In the genomic region with DNA sequence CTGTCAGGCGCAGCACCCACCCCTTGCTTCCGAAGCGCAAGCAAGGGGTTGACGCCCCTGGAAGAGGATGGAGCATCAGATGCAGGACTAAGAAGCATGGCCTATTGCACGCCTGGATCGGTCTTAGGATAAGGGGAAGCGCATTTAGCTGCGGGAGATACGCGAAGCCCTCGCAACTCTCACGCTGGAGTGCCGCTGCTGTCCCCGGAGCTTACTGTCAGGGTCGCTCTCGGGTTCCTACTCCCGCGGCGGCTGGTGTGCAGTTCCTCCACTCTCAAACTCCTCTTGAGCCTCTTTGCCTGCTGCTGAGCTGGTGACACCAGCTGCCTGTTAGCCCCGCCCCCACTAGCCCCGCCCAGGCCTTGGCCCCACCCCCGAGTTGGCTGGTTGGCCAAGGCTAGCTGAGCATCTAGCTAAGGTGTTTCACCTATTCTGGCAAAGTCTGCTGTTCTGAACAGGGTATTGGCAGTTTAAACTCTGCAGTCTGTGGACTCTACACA, we compare ENCODE assay signal across 8 mouse cellular contexts. TPM values are rescaled to one million over a fixed set of nuclear protein-coding genes. Genes with fewer than 3 reads are reported as not detected.
A peak's percentile ranks its signal among the peaks of the same experiment; 100 is the strongest.
DNase-seq lines count a peak whose midpoint lies in the region; ATAC-seq and TF ChIP-seq lines count a peak whose summit lies in the region.

No protein-coding gene starts in this region.

- peak; percentile 80 for DNase-seq in MEL (ENCODE audit: low read depth, low spot score)
- peak; percentile 85 to 86 for DNase-seq in cerebellum, adult 2 months
- peak; percentile 82 to 83 for DNase-seq in heart, postnatal 36 days
- DNase-seq in layer of hippocampus, adult 2 months (ENCODE audit: low spot score in 2 of 2) = peak; percentile 59 to 62
- peak; percentile 84 for DNase-seq in lung, adult 2 months
- peak; percentile 72 for DNase-seq in testis, postnatal 14 days (ENCODE audit: low spot score)

- TF ChIP-seq RAD21 in MEL (IDR thresholded peaks at IDR 0.05; ENCODE audit: low read depth, low read length) = no peak

- H3K4me2 ChIP-seq in forebrain, embryonic 16.5 days (ENCODE audit: low read length) = peak overlapping the region; percentile 86

- peak overlapping the region; percentile 11; the same call in 1 of the 2 replicates for H3K9ac ChIP-seq in MEL (ENCODE audit: control insufficient read depth, low read depth, low read length, poor library complexity, severe bottlenecking)
- peak overlapping the region; percentile 52 for H3K9ac ChIP-seq in forebrain, embryonic 16.5 days (replicated peaks; ENCODE audit: low read depth, low read length)

- peak overlapping the region; percentile 46 to 66 for H3K4me3 ChIP-seq in MEL (ENCODE audit: control insufficient read depth in 1 of 2, insufficient read depth in 1 of 2, low read depth in 2 of 2, low read length in 2 of 2)
- H3K4me3 ChIP-seq in cerebellum, adult 2 months (replicated peaks; ENCODE audit: insufficient read depth, low read depth, low read length) = peak overlapping the region; percentile 77
- H3K4me3 ChIP-seq in forebrain, embryonic 16.5 days (replicated peaks; ENCODE audit: low read length) = peak overlapping the region; percentile 52
- H3K4me3 ChIP-seq in layer of hippocampus, adult 2 months = peak overlapping the region; percentile 58
- peak overlapping the region; percentile 76 for H3K4me3 ChIP-seq in lung, adult 2 months (replicated peaks; ENCODE audit: extremely low read depth, low read depth, low read length)

- no peak overlapping the region for H3K27ac ChIP-seq in MEL (ENCODE audit: control insufficient read depth, low read depth, low read length)
- peak overlapping the region; percentile 89 for H3K27ac ChIP-seq in cerebellum, adult 2 months (ENCODE audit: insufficient read depth, low read length)
- no peak overlapping the region for H3K27ac ChIP-seq in forebrain, embryonic 16.5 days (ENCODE audit: low read length)
- H3K27ac ChIP-seq in layer of hippocampus, adult 2 months = peak overlapping the region; percentile 88

- H3K9me3 ChIP-seq in MEL (replicated peaks; ENCODE audit: insufficient read depth, low read length) = no peaks in the 10 kb centered on the region
- no peaks in the 10 kb centered on the region for H3K9me3 ChIP-seq in forebrain, embryonic 16.5 days (ENCODE audit: control insufficient read depth, low read length)

- TF ChIP-seq EP300 in MEL (IDR thresholded peaks at IDR 0.05; ENCODE audit: low read depth in 1 of 2, low read length in 2 of 2) = no peak

- intact Hi-C loops in heart, postnatal 36 days (cut with DNase I) = loop anchor here (5.0 kb wide), 1 partner anchor 205 kb away; a partner anchor contains a TSS

- WGBS in cerebellum, adult 2 months = under 1% methylated on average over 22 of the region's 22 CpGs
- under 1% methylated on average over 21 of the region's 22 CpGs for WGBS in forebrain, embryonic 16.5 days
- WGBS in lung, adult 2 months = under 1% methylated on average over 22 of the region's 22 CpGs

- no peak for TF ChIP-seq CTCF in MEL (IDR thresholded peaks at IDR 0.05 in 2 of 3, conservative IDR thresholded peaks at IDR 0.05 in 1 of 3; ENCODE audit: control insufficient read depth in 1 of 3, insufficient read depth in 1 of 3, low read depth in 2 of 3, low read length in 3 of 3, poor library complexity in 1 of 3, severe bottlenecking in 1 of 3)
- TF ChIP-seq CTCF in cerebellum, adult 2 months (IDR thresholded peaks at IDR 0.05; ENCODE audit: borderline replicate concordance, insufficient read depth, low read depth, low read length) = no peak
- no peak for TF ChIP-seq CTCF in layer of hippocampus, adult 2 months (conservative IDR thresholded peaks at IDR 0.05)
- no peak for TF ChIP-seq CTCF in lung, adult 2 months (IDR thresholded peaks at IDR 0.05; ENCODE audit: insufficient read depth, low read length)

- peak; percentile 85 for ATAC-seq in forebrain, embryonic 16.5 days
- ATAC-seq in neutrophil, adult 5-6 weeks (ENCODE audit: extremely low read depth, insufficient number of reproducible peaks, low FRiP score, poor library complexity, severe bottlenecking) = peak; percentile 49

- peaks cover 2 to 3% of the 10 kb centered on the region in 2 experiments; a peak in 3 of 4 replicates for H3K27me3 ChIP-seq in MEL (ENCODE audit: control insufficient read depth in 1 of 2, insufficient read depth in 2 of 2, low read length in 2 of 2)
- no peaks in the 10 kb centered on the region for H3K27me3 ChIP-seq in cerebellum, adult 2 months (ENCODE audit: control insufficient read depth, insufficient read depth, low read length)
- no peaks in the 10 kb centered on the region; the same call in 1 of the 2 replicates for H3K27me3 ChIP-seq in forebrain, embryonic 16.5 days (replicated peaks; ENCODE audit: control insufficient read depth, insufficient read depth, low read length)

- no peak for TF ChIP-seq POLR2A in MEL (IDR thresholded peaks at IDR 0.05; ENCODE audit: control insufficient read depth in 1 of 2, insufficient read depth in 1 of 2, low read depth in 1 of 2, low read length in 2 of 2, poor library complexity in 1 of 2)
- TF ChIP-seq POLR2A in cerebellum, adult 2 months (IDR thresholded peaks at IDR 0.05; ENCODE audit: borderline replicate concordance, insufficient read depth, low read length) = peak; percentile 74
- TF ChIP-seq POLR2A in lung, adult 2 months (IDR thresholded peaks at IDR 0.05; ENCODE audit: borderline replicate concordance, extremely low read depth, low read depth, low read length) = peak; percentile 99

- H3K36me3 ChIP-seq in MEL (ENCODE audit: control insufficient read depth in 1 of 2, insufficient read depth in 2 of 2, low read length in 2 of 2) = no peaks in the 10 kb centered on the region
- no peaks in the 10 kb centered on the region for H3K36me3 ChIP-seq in forebrain, embryonic 16.5 days (ENCODE audit: control insufficient read depth, insufficient read depth)

- no peaks in the 10 kb centered on the region for H3K79me2 ChIP-seq in MEL (ENCODE audit: control insufficient read depth, insufficient read depth, low read length, poor library complexity)

- H3K4me1 ChIP-seq in MEL (ENCODE audit: control insufficient read depth in 1 of 2, insufficient read depth in 2 of 2, low read length in 2 of 2) = no peaks in the 10 kb centered on the region
- H3K4me1 ChIP-seq in cerebellum, adult 2 months (ENCODE audit: control insufficient read depth, insufficient read depth, low read length) = peaks cover 19% of the 10 kb centered on the region
- H3K4me1 ChIP-seq in forebrain, embryonic 16.5 days (replicated peaks; ENCODE audit: control insufficient read depth, insufficient read depth, low read length) = peaks cover 10% of the 10 kb centered on the region; the same call in 1 of the 2 replicates
- peaks cover 20% of the 10 kb centered on the region for H3K4me1 ChIP-seq in lung, adult 2 months (ENCODE audit: control insufficient read depth, insufficient read depth, low read length)

TF ChIP-seq in MEL, 35 proteins besides CTCF, POLR2A, EP300 and RAD21:
- 0 out of 2 replicates have a peak, but pooled peaks have one; percentile 7 for TF ChIP-seq SMC3 (IDR thresholded peaks at IDR 0.05; ENCODE audit: low read depth, low read length)
- no peak for TF ChIP-seq CHD2 (IDR thresholded peaks at IDR 0.05; ENCODE audit: low read length)
- TF ChIP-seq TBP (IDR thresholded peaks at IDR 0.05; ENCODE audit: low read depth, low read length) = 0 out of 2 replicates have a peak, but pooled peaks have one; percentile 18
- no peak for TF ChIP-seq MYB (IDR thresholded peaks at IDR 0.05; ENCODE audit: low read depth, low read length)
- TF ChIP-seq MAFK (IDR thresholded peaks at IDR 0.05; ENCODE audit: borderline replicate concordance, low read depth, low read length) = no peak

RNA-seq across cellular contexts. Expression of a gene that starts 3.4 kb away (rescaled TPM):
- total RNA-seq in MEL (2012; rRNA removed) = 0.15 and 0.23 TPM in 2 replicates
- under 1 TPM in 1 of 2 experiments, not detected in 1; 0.39 TPM for polyA plus RNA-seq in MEL (2012; ENCODE audit: insufficient read depth in 1 of 2, insufficient read length in 2 of 2, low read depth in 1 of 2, low replicate concordance in 2 of 2, missing spikeins in 1 of 2)
- 54.8 and 61.0 TPM in 2 replicates for polyA plus RNA-seq in cerebellum, adult 2 months (2012; rRNA removed)
- polyA plus RNA-seq in forebrain, embryonic 16.5 days (2015; fragmentation: Nextera tagmentation; extraction: Ambion mirVana) = 5.5 and 6.6 TPM in 2 replicates
- total RNA-seq in heart, postnatal 36 days (2021) = 10 to 100 TPM; 35.4 to 41.5 TPM
- 10 to 100 TPM; 30.2 to 30.3 TPM for total RNA-seq in layer of hippocampus, adult 2 months (2021)
- 116 and 142 TPM in 2 replicates for polyA plus RNA-seq in lung, adult 2 months (2012; rRNA removed)
- 50.7 and 59.5 TPM in 2 replicates for total RNA-seq in neutrophil, adult 5-6 weeks (2017)

RNA-seq across cellular contexts. Expression of a gene that starts 33.8 kb away (rescaled TPM):
- total RNA-seq in MEL (2012; rRNA removed) = not detected in 2 replicates
- polyA plus RNA-seq in MEL (2012; ENCODE audit: insufficient read depth in 1 of 2, insufficient read length in 2 of 2, low read depth in 1 of 2, low replicate concordance in 2 of 2, missing spikeins in 1 of 2) = not detected
- 0.05 TPM in 1 of 2 replicates, not detected in the other for polyA plus RNA-seq in cerebellum, adult 2 months (2012; rRNA removed)
- polyA plus RNA-seq in forebrain, embryonic 16.5 days (2015; fragmentation: Nextera tagmentation; extraction: Ambion mirVana) = not detected in 2 replicates
- not detected for total RNA-seq in heart, postnatal 36 days (2021)
- total RNA-seq in layer of hippocampus, adult 2 months (2021) = under 1 TPM in 1 of 2 experiments, not detected in 1; 0.17 TPM
- not detected in 2 replicates for polyA plus RNA-seq in lung, adult 2 months (2012; rRNA removed)
- total RNA-seq in neutrophil, adult 5-6 weeks (2017) = not detected in 2 replicates

Comparison
In these comparisons a context has a peak if more than half of its experiments do, and no peak if none do; other contexts are left out.
1. H3K27ac ChIP-seq: peak in cerebellum, adult 2 months (single experiment) and layer of hippocampus, adult 2 months (single experiment); none in MEL (single experiment) and forebrain, embryonic 16.5 days (single experiment).
2. POLR2A ChIP-seq: peak in cerebellum, adult 2 months (single experiment) and lung, adult 2 months (single experiment); none in MEL (0 of 2).
3. RNA of a gene that starts 3.4 kb away (total RNA-seq): 50.7 to 59.5 TPM in neutrophil, adult 5-6 weeks, 35.4 to 41.5 TPM in heart, postnatal 36 days and 30.2 to 30.3 TPM in layer of hippocampus, adult 2 months; 0.15 to 0.23 TPM in MEL; every median in the first group is over 10 times any median in the second.
4. Peak in every context shown above with its lines, with median percentiles within 50 percentile points of each other: DNase-seq and H3K4me3 ChIP-seq.